Mouse (Mus musculus): Measurements from ENCODE around the gene Exog. TPM values are rescaled to one million over a fixed set of nuclear protein-coding genes. Genes with fewer than 3 reads are reported as not detected.

The Exog gene
- total RNA-seq, 2 experiments from 2014 or later, result 2.4 to 2.5 TPM

- intact Hi-C loops (cut with DNase I), result no loop called here
These were observed 11.2 kb downstream of the Exog start for GRCm38 (mm10) chr9:119455967-119456366.

GRCm38 (mm10) chr9:119457122-119457521 lies 12.4 kb downstream of the Exog start:
- intact Hi-C loops (cut with DNase I), result no loop called here
- DNase-seq, result no peak

More at GRCm38 (mm10) chr9:119455967-119456366, 11.2 kb downstream of the Exog start:
- DNase-seq, result no peak

GRCm38 (mm10) chr9:119460410-119460809 lies 15.7 kb downstream of the Exog start:
- peak; percentile 56 to 67 for DNase-seq
- intact Hi-C loops (cut with DNase I), result loop anchor here (1.0 to 5.0 kb wide), 4 partner anchors 120 to 307 kb away; no protein-coding TSS in a partner anchor

GRCm38 (mm10) chr9:119465056-119465455 lies 20.3 kb downstream of the Exog start:
- DNase-seq, result no peak
- intact Hi-C loops (cut with DNase I), result loop anchor here (1.0 to 2.0 kb wide), 2 partner anchors 115 to 426 kb away; no protein-coding TSS in a partner anchor

GRCm38 (mm10) chr9:119465595-119465994 lies 20.9 kb downstream of the Exog start:
- DNase-seq, result peak in 1 of 2 experiments; percentile 47
- intact Hi-C loops (cut with DNase I), result loop anchor here (1.0 to 2.0 kb wide), 2 partner anchors 115 to 425 kb away; no protein-coding TSS in a partner anchor

- DNase-seq, result peak; percentile 66 to 73
These were observed 25.1 kb downstream of the Exog start for GRCm38 (mm10) chr9:119469691-119470353.

GRCm38 (mm10) chr9:119472412-119472918 lies 27.7 kb downstream of the Exog start:
- intact Hi-C loops (cut with DNase I), result loop anchor here (2.0 kb wide), 1 partner anchor 42 kb away; no protein-coding TSS in a partner anchor
- no peak for DNase-seq

More at GRCm38 (mm10) chr9:119469691-119470353, 25.1 kb downstream of the Exog start:
- intact Hi-C loops (cut with DNase I), result loop anchor here (1.0 kb wide), 1 partner anchor 27 kb away; no protein-coding TSS in a partner anchor

GRCm38 (mm10) chr9:119473011-119473410 lies 28.3 kb downstream of the Exog start:
- DNase-seq, result no peak
- intact Hi-C loops (cut with DNase I), result loop anchor here (2.0 kb wide), 1 partner anchor 42 kb away; no protein-coding TSS in a partner anchor

- intact Hi-C loops (cut with DNase I), result loop anchor here (2.0 kb wide), 1 partner anchor 41 kb away; no protein-coding TSS in a partner anchor
These were observed 28.9 kb downstream of the Exog start for GRCm38 (mm10) chr9:119473608-119474164.

GRCm38 (mm10) chr9:119474717-119475611 lies 30.2 kb downstream of the Exog start:
- no peak for DNase-seq
- intact Hi-C loops (cut with DNase I), result no loop called here

More at GRCm38 (mm10) chr9:119473608-119474164, 28.9 kb downstream of the Exog start:
- no peak for DNase-seq

- no peak for DNase-seq
- intact Hi-C loops (cut with DNase I), result no loop called here
These were observed 33.0 kb downstream of the Exog start for GRCm38 (mm10) chr9:119477754-119478153.

- DNase-seq, result no peak
- intact Hi-C loops (cut with DNase I), result no loop called here
These were observed 33.6 kb downstream of the Exog start for GRCm38 (mm10) chr9:119478345-119478744.

GRCm38 (mm10) chr9:119479297-119479696 lies 34.6 kb downstream of the Exog start:
- peak; percentile 67 to 76 for DNase-seq
- intact Hi-C loops (cut with DNase I), result no loop called here

GRCm38 (mm10) chr9:119481612-119482011 lies 36.9 kb downstream of the Exog start:
- DNase-seq, result no peak
- intact Hi-C loops (cut with DNase I), result no loop called here

- intact Hi-C loops (cut with DNase I), result loop anchor here (1.0 kb wide), 1 partner anchor 13 kb away; no protein-coding TSS in a partner anchor
These were observed 39.0 kb downstream of the Exog start for GRCm38 (mm10) chr9:119483554-119484353.

GRCm38 (mm10) chr9:119484420-119484819 lies 39.7 kb downstream of the Exog start:
- intact Hi-C loops (cut with DNase I), result loop anchor here (1.0 kb wide), 1 partner anchor 12 kb away; no protein-coding TSS in a partner anchor
- peak in 1 of 2 experiments; percentile 32 for DNase-seq

More at GRCm38 (mm10) chr9:119483554-119484353, 39.0 kb downstream of the Exog start:
- peak; percentile 37 to 46 for DNase-seq

- intact Hi-C loops (cut with DNase I), result loop anchor here (1.0 kb wide), 1 partner anchor 11 kb away; no protein-coding TSS in a partner anchor
- no peak for DNase-seq
These were observed 40.1 kb downstream of the Exog start for GRCm38 (mm10) chr9:119484868-119485267.

- peak in 1 of 2 experiments; percentile 46 for DNase-seq
- intact Hi-C loops (cut with DNase I), result loop anchor here (1.0 kb wide), 1 partner anchor 12 kb away; no protein-coding TSS in a partner anchor
These were observed 51.6 kb downstream of the Exog start for GRCm38 (mm10) chr9:119496354-119496753.

- intact Hi-C loops (cut with DNase I), result loop anchor here (1.0 kb wide), 2 partner anchors 13 to 27 kb away; no protein-coding TSS in a partner anchor
- DNase-seq, result no peak
These were observed 52.2 kb downstream of the Exog start for GRCm38 (mm10) chr9:119496960-119497359.
